Mouse (Mus musculus): Measurements from ENCODE around the gene Cx3cr1.

DNA sequence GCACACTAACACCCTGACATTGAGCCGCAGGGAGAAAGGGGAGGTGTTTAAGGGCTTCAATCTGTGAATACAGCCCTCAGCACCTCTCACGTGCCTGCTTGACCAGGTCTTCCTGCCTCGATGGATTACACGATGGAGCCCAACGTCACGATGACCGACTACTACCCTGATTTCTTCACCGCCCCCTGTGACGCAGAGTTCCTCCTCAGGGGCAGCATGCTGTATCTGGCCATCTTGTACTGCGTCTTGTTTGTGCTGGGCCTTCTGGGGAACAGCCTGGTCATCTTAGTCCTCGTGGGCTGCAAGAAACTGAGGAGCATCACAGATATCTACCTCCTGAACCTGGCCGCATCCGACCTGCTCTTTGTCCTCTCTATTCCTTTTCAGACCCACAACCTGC lies 24.0 kb upstream of the Cx3cr1 start:
- TF ChIP-seq POLR2A (IDR thresholded peaks at IDR 0.05; ENCODE audit: borderline replicate concordance, extremely low read depth, low read depth, low read length), result no peak
- TF ChIP-seq CTCF (IDR thresholded peaks at IDR 0.05; ENCODE audit: insufficient read depth, low read length), result no peak

Measured in lung, adult 2 months (tissue).